Mouse (Mus musculus) spleen, postnatal 10 days (tissue): ENCODE measurements at regions not wholly inside any gene's neighbourhood (a gene's known extent, or its start where the extent isn't known, plus 50 kb on each side); places are given as distances from the start of the nearest gene placed in this dataset.

Experiments
- DNase-seq, 2 experiments: peaks; one replicate each; pipeline ENCODE4 v3.0.0; 2021 to 2022; ENCODE audit warnings: low spot score in 2 of 2

DNA sequence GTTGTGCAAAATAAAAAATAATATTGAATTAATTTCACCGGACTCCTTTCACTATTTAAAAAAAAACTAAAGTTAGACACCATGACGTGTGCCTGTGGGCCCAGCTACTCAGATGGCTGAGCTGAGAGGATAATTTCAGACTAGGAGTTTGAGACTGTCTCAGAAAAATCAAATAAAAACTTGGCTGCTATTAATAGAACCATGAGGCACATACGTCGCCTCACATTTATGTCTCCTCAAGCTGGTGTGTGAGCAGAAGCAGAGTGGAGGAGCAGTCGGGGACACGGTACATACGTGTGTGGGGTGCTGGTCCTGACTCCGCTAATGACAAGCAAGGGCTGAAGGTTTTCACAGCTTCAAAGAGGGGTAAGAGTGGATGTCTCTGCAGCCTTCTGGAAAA lies 52.8 kb upstream of the Dmrtb1 start:
- DNase-seq = no peak

DNA sequence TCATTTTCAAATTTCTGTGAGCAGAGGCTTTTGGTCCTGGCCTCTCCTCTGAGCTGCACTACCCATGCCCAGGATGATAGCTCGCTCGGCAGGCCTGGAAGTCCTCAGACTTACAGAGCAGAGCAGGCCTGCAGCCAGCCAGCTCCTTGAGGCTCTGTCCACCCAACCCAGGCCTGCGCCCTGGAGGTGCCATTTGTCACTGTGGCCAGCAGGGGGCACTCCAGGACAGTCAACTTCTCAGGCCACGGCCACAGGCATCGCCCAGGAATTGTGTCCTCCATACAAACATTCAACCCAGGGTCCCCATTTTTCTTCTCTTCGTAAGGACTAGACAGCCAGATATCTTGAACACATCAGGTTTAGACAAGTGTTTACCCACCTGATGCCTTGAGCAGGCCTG lies 53.9 kb upstream of the Dmrtb1 start:
- DNase-seq = peak; percentile 75 to 83

DNA sequence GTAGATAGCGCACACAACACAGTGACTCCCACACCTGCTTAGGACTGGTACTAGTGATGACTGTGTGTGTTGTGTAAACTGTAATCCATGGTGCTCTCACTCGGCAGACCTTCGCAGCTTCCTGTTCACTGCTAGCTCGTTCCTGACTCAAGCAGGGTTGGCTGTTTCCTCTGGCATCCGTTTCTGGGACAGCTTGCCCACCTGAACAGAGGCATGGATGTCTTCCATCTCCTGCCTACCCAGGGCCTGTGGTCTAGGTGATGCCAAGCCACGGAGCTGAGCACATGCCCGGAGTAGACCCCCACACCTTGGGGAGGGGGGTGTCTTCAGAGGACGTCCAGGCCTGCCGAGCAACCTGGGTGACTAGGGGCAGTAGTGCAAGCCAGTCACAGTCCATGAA lies 54.7 kb upstream of the Dmrtb1 start:
- no peak for DNase-seq

DNA sequence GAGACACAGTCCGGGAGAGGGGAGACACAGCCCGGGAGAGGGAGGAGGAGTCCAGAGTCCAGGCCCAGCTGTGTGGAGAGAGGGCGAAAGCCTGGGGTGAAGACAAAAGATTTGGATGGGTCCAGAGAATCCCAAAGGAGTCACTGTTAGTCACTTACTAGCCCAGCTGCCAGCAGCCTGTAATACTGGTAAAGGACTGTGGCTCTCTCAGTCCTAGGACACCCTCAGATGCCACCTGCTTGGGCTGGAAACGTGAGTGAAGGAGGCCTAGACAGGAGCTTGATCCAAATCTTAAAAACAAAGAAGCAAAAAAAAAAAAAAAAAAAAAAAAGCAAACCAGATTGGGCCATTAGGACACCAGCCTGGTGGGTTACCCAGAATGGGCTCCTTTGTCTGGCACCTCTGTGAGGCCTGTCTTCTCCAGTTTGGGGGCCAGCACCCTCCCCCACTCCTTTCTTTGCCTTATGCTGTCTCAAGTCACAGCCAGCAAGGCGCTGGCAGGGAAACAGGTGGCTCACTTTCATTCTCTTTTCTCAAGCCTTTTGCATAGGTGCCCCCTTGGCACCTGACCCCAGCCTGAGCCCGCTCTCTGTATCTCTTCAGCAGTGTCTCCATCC lies 55.9 kb upstream of the Dmrtb1 start:
- no peak for DNase-seq

DNA sequence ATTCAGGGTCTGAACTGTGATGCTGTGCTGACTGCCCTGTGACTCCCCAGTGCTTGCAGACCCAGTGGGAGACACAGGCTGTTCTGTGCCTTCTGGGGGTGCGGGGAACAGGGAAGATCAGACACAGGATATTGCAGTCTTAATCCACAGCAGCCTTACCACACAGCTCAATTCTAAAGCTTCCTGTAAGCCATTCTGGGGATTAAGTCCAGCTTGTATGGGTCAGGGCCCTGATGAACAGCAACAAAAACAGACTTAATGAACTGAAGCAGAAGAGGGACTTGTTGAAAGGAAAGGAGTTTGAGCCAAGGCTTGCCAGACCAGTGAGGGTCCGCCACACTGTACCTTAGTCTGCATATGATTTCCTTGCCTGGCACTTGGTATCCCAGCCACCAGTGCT lies 58.4 kb upstream of the Lrp8 start:
- DNase-seq = no peak

DNA sequence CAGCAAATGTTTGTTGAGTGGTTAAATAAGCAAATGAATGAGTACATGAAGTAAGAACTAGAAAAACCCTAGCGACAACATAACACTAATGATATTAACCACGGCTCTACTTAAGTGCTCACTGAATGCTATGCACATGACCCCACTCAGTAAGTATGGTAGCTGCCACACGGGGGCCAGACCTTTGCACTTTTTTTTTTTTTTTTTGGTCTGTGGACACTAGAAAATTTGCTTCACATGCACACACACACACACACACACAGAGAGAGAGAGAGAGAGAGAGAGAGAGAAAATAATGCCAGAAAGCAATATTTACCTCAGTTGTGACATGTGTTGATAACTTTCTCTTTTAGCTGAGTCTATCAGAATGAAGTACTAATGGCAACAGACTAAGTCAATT lies 55.7 kb upstream of the Lrp8 start:
- no peak for DNase-seq

DNA sequence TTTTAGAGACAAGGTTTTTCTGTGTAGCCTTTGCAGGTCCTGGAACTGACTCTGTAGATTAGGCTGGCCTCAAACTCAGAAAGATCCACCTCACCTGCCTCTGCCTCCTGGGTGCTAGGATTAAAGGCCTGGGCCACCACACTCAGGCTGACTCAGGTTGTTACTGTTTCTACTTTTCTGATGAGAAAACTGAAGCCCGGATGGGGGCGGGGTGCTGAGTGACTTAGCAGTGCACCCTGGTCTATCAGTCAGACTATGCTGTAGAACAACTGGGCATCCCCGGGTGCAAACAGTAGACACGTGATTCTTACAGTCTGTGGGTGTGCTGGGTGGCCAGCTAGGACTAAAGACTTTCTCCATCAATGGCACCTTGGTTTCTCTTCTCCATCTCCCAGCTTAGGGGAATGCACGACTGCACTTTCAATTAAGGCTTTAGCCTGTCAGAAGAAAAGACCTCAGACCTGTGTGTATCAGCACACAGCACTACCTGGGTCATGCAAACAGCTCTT lies 55.1 kb upstream of the Lrp8 start:
- no peak for DNase-seq

DNA sequence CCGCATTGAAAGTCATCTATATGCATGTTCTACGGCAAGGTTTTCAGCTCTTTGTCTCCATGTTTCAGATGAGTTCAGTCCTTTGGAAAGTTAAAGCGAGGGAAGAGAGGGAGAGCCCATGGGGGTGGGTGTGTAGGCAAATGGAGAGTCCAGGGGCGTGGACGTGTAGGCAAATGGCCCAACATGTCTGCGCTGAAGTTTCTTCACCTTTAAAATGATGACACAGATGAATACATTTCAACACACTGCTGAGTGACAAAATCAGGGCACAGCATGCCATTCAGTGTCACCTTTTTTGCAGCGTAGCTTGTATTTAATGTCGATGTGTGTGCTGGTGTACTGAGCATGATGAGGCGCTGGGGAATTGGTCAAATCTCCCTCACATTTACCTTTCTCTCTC lies 54.6 kb upstream of the Lrp8 start:
- DNase-seq = no peak

DNA sequence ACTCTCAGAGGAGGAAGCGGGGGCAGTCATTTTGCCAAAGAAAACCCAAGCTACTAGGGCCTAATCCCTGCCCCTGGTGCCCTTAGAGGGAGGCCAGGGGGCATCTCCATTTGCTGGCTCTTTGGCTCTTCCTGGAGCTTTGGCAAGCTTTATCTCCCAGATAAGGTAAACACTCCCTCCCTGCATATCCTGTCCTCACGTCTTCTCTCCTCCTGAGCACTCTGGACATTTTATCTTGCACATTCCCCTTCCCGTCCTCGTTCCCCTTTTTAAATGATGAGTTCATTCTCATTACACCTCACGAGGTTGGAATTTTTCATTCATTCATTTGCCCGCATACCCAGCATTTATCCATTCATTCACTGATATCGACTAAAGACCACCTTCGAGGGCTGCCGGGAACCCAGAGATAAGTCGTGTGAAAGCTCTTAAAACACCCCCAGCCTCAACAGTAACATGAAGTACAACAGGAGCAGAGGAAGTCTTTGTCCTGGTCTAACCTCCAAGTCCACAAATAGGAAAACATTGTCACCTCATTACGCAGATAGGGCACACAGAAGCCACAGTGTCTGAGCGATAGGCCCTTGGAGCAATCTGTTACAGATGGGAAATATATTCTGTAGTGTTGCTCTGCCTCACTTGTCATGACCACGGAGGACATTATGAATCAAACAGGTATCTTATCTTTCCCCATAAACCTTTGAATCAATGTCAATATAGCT lies 54.0 kb upstream of the Lrp8 start:
- no peak for DNase-seq

DNA sequence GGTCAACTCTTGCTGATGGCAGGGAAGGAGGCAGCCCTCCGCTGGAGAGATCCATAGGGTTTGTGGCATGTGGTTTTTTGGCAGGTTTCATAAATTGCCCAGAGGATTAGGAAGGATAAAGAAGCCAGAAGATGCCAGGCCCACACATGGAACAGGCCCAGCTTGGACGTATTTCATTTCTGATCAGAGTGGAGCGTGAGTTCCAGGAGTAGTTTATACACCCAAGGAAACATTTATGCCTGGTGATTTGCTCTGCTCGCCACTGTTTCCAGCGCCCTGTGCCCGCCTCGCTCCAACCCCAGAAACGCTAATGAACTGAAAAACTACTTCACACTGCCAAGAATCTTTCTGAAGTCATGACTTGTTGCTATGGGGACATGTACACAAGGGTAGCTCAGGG lies 53.0 kb upstream of the Lrp8 start:
- DNase-seq = no peak

DNA sequence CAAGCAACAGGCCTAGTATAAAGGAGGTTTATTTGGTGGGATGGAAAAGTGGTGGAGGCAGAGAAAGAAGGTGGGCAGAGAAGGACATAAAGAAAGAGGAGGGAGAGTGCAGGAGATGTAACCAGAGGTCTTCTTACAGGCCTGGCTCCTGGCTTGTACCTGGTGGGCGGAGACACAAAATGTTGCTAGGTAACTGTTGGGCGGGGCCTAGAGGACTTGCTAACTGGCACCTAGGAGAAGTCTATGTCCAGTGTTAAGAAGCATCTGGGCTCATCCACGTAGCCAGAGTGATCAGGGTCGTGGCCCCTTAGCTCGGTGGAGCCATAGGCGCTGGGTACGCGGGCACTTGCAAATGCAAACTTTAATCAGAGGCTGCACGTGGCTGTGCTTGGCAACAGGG lies 52.0 kb upstream of the Lrp8 start:
- DNase-seq = no peak
